Mouse (Mus musculus) brain, embryonic 14.5 days (tissue): ENCODE data around the gene Kif26a.

ENCODE experiments used
- CTCF ChIP-seq: fragments of 200-500 bp; IDR thresholded peaks from 2 replicates; pipeline ENCODE4 v1.5.1; 2012; ENCODE audit warnings: inconsistent platforms, mild to moderate bottlenecking, moderate library complexity, borderline replicate concordance; ENCODE audit not compliant: insufficient read depth, insufficient read length; ENCODE audit errors: extremely low read depth
- POLR2A ChIP-seq: fragments of 200-500 bp; IDR thresholded peaks from 2 replicates; pipeline ENCODE4 v1.6.1; 2012; ENCODE audit warnings: mild to moderate bottlenecking, inconsistent platforms, borderline replicate concordance; ENCODE audit not compliant: poor library complexity, insufficient read depth, insufficient read length, severe bottlenecking; ENCODE audit errors: extremely low read depth

- no peak for TF ChIP-seq CTCF
- TF ChIP-seq POLR2A, result no peak
These were observed 33.7 kb downstream of the Kif26a start for GRCm38 (mm10) chr12:112179687-112180086.
